Mouse (Mus musculus): Measurements from ENCODE around the gene Pbx1.

Pbx1 gene

GRCm38 (mm10) chr1:168268751-168269623, 163.1 kb downstream of the Pbx1 start:
- no peak for DNase-seq (ENCODE audit: low spot score)

GRCm38 (mm10) chr1:168268224-168268623, 163.8 kb downstream of the Pbx1 start:
- DNase-seq (ENCODE audit: low spot score), result no peak

- no peak for DNase-seq (ENCODE audit: low spot score)
Observed at GRCm38 (mm10) chr1:168265594-168266390, 166.3 kb downstream of the Pbx1 start.

GRCm38 (mm10) chr1:168265090-168265489, 167.0 kb downstream of the Pbx1 start:
- DNase-seq (ENCODE audit: low spot score), result no peak

- no peak for DNase-seq (ENCODE audit: low spot score)
Observed at GRCm38 (mm10) chr1:168260391-168260790, 171.7 kb downstream of the Pbx1 start.

GRCm38 (mm10) chr1:168258856-168259255, 173.2 kb downstream of the Pbx1 start:
- DNase-seq (ENCODE audit: low spot score), result no peak

GRCm38 (mm10) chr1:168255347-168255908, 176.6 kb downstream of the Pbx1 start:
- DNase-seq (ENCODE audit: low spot score), result no peak

GRCm38 (mm10) chr1:168246968-168247724, 184.9 kb downstream of the Pbx1 start:
- no peak for DNase-seq (ENCODE audit: low spot score)

GRCm38 (mm10) chr1:168245539-168245938, 186.5 kb downstream of the Pbx1 start:
- DNase-seq (ENCODE audit: low spot score), result no peak

GRCm38 (mm10) chr1:168243759-168244158, 188.3 kb downstream of the Pbx1 start:
- peak; percentile 51 for DNase-seq (ENCODE audit: low spot score)

- no peak for DNase-seq (ENCODE audit: low spot score)
Observed at GRCm38 (mm10) chr1:168243068-168243467, 189.0 kb downstream of the Pbx1 start.

GRCm38 (mm10) chr1:168241316-168241715, 190.8 kb downstream of the Pbx1 start:
- no peak for DNase-seq (ENCODE audit: low spot score)

- DNase-seq (ENCODE audit: low spot score), result no peak
Observed at GRCm38 (mm10) chr1:168240846-168241245, 191.2 kb downstream of the Pbx1 start.

- DNase-seq (ENCODE audit: low spot score), result no peak
Observed at GRCm38 (mm10) chr1:168240386-168240785, 191.7 kb downstream of the Pbx1 start.

- DNase-seq (ENCODE audit: low spot score), result no peak
Observed at GRCm38 (mm10) chr1:168236101-168236500, 196.0 kb downstream of the Pbx1 start.

- DNase-seq (ENCODE audit: low spot score), result no peak
Observed at GRCm38 (mm10) chr1:168234355-168234754, 197.7 kb downstream of the Pbx1 start.

GRCm38 (mm10) chr1:168233182-168233581, 198.9 kb downstream of the Pbx1 start:
- no peak for DNase-seq (ENCODE audit: low spot score)

- no peak for DNase-seq (ENCODE audit: low spot score)
Observed at GRCm38 (mm10) chr1:168231548-168232429, 200.3 kb downstream of the Pbx1 start.

GRCm38 (mm10) chr1:168230858-168231257, 201.2 kb downstream of the Pbx1 start:
- DNase-seq (ENCODE audit: low spot score), result no peak

- DNase-seq (ENCODE audit: low spot score), result no peak
Observed at GRCm38 (mm10) chr1:168230134-168230533, 201.9 kb downstream of the Pbx1 start.
